Mouse (Mus musculus) monocyte, adult 2 months (primary cell): ENCODE results near the gene Gm20388.
A peak's percentile ranks its signal among the peaks of the same experiment; 100 is the strongest.
"Not testable (repeated sequence)": the region's sequence is repeated elsewhere in the genome, so short reads cannot be mapped to it uniquely, and the experiment has no call there.

Experiments used
- DNase-seq, 2 experiments: peaks; one replicate each; pipeline ENCODE4 v3.0.0; 2022; ENCODE audit warnings: low spot score in 2 of 2, low read depth in 1 of 2

Gene Gm20388

DNA sequence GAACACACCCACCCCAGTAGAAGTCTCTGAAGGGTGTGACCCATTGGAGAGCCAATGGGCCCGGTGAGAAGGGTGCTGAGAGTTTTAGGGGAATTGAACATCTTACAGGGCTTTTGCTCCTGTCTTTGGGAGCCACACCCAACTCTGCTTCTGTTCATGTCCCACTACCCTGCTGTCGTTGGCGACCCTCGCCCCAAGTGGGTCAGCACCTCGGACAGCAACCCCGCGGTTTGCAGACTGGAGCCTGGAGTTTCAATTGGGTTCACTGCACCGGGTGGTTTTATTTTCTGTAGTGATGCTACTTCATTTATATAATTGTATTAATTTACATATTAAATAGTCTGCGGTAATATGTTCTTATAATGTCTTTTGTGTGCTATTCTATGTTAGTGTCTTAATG lies 3503.6 kb downstream of the Gm20388 start:
- no peak for DNase-seq

DNA sequence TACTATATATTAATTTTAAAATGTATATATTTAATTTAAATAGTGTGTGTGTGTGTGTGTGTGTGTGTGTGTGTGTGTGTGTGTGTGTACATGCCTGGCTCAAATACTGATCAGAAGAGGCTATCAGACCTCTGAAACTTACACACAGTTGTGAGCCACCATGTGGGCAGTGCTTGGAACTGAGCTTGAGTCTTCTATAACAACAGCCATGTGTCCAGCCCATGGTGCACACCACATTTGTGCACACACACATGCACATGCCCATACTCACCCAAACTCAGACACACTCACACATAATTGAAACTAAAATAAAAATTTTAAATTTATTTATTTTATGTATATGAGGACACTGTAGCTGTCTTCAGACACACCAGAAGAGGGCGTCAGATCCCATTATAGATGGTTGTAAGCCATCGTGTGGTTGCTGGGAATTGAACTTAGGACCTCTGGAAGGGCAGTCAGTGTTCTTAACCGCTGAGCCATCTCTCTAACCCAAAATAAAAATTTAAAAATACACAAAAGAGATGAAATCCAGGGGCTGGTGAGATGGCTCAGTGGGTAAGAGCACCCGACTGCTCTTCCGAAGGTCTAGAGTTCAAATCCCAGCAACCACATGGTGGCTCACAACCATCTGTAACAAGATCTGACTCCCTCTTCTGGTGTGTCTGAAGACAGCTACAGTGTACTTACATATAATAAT lies 3504.5 kb downstream of the Gm20388 start:
- DNase-seq, result not testable (repeated sequence)

DNA sequence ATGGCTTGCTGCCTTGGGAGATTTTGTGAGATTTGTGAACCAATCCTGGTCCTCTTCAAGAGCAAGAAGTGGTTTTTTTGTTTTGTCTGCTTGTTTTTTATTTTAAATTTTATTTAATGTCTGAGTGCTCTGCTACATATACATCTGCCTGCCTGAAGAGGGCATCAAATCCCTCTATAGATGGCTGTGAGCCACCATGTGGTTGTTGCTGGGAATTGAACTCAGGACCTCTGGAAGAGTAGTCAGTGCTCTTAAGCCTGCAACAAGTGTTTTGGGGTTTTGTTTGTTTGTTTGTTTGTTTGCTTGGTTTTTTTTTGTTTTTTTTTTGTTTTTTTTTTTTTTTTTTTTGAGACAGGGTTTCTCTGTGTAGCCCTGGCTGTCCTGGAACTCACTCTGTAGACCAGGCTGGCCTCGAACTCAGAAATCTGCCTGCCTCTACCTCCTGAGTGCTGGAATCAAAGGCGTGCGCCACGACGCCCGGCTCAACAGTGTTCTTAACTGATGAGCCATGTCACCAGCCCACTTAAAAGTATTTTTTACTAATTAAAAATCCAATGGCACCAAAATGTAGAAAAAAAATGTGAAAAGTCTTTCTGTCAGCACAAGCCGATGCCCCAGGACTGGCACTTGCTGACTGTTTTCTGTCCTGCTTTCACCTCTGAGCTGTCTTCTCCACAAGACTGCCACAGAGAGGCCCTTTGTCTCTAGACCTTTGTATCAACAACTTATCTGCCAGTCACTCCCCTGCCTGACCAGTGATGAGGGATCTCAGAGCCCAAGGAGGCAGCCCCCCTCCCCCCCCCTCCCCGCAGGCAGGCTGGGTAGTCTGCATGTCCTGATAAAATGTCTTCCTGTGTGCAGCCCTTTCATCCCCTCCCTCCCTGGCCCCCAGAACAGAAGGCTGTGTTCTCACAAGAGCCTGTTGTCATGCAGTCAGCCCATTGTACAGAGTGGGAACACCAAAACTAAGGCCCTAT lies 3505.6 kb downstream of the Gm20388 start:
- no peak for DNase-seq

DNA sequence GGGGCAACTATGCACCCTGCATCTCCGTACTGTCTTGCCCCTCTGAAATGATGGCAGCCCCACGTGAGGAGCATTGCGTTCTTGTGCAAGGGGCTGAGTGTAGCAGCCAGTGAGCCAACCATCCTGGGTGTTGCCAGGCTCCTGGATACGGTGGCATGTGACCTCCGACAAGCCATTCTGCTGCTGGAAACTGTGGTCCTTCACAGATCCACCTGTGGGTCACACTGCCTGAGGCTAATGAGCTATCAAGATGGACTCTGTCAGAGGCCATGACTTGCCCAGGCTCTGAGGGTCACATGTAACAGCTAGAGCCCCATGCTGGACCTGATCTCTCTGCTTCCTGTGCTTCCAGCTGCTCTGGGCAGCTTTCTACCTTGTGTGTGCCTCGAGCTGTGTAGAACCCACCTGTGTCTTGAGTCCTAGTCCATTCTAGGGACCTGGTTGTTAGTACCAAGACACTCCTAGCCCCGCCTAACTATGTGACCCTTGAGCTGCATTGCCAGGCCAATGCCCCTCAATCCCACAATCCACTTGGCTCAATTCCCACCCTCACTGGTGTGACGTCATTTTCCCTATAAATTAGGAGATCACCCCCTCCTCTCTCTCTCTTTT lies 3506.4 kb downstream of the Gm20388 start:
- no peak for DNase-seq

DNA sequence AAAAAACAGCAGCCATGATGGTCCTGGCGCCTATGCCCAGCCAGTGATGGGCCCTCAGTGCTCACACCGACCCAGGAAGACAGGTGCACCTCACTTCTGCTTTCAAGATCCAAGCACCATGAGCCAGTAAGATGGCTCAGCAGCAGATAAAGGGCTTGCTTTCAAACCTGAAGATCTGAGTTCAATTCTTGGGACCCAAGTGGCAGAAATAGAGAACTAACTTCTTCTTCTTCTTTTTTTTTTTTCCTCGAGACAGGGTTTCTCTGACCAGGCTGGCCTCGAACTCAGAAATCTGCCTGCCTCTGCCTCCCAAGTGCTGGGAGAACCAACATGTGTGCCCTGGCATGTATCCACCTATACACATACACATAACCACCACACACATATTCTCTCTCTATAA lies 3509.1 kb downstream of the Gm20388 start:
- no peak for DNase-seq

DNA sequence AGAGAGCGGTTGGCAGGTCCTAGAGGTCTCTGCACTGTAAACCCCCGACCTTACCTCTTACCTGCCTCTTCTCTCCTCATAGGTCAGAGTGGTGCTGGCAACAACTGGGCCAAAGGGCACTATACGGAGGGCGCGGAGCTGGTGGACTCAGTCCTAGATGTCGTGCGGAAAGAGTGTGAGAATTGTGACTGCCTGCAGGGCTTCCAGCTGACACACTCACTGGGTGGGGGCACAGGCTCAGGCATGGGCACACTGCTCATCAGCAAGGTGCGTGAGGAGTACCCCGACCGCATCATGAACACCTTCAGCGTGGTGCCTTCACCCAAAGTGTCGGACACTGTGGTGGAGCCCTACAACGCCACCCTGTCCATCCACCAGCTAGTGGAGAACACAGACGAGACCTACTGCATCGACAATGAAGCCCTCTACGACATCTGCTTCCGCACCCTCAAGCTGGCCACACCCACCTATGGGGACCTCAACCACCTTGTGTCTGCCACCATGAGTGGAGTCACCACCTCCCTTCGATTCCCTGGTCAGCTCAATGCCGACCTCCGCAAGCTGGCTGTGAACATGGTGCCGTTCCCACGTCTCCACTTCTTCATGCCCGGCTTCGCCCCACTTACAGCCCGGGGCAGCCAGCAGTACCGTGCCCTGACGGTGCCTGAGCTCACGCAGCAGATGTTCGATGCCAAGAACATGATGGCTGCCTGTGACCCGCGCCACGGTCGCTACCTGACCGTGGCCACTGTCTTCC lies 3510.1 kb downstream of the Gm20388 start:
- no peak for DNase-seq

DNA sequence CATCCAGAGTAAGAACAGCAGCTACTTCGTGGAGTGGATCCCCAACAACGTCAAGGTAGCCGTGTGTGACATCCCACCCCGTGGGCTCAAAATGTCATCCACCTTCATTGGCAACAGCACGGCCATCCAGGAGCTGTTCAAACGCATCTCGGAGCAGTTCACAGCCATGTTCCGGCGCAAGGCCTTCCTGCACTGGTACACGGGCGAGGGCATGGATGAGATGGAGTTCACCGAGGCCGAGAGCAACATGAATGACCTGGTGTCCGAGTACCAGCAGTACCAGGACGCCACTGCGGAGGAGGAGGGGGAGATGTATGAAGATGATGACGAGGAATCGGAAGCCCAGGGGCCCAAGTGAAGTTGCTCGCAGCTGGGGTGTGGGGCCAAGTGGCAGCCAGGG lies 3510.7 kb downstream of the Gm20388 start:
- DNase-seq, result no peak

DNA sequence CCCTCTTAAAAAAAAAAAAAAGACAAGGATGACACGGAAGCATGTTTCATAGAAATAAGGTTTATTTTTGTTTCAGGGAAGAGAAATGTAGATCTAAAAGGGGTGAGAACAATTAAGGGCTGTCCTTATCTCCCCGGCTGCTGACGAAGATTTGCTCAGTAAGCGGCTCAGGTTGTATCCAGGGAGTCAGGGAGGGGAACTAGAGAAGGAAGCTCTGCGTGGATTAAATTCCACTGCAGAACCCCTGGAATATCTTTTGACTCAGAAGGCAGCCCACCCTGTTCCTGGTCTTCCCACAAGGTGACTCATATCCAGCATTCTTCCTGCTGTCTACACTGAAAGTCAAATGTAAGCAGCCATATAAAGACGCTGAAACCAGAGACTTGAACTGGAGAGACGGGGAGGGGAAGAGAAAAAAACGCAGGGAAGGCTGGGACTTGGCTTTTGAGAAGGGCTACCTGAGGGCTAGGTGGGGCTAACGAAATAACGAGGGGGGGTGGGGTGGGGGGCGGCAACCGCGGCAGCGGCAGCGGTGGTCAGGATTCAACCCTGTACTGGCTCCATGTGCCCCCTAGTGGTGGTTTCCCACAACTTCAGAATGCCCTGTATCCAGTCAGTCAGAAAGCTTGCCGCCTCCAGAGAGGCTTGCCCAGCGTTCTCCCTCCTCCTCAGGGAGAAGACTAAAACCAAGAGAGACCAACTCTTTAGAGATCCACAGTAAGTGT lies 3511.6 kb downstream of the Gm20388 start:
- DNase-seq, result peak in 1 of 2 experiments; percentile 33

DNA sequence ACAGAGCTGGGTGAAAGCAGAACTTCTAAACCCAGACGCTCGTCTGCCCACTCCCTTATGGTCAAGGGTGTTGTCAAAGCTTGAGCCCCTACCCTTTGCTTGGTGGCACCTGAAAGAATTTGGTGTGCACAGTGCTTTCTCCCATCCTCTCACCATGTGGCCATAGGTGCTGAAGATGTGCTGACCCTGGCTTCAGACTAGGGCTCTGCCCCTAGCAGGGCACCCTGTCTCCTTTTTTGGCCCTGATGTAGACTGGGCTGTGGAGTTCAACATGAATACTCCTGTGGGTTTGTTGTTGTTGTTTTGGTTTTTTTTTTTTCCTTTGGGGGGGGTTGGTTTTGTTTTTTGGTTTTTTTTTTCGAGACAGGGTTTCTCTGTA lies 3512.1 kb downstream of the Gm20388 start:
- DNase-seq, result no peak

DNA sequence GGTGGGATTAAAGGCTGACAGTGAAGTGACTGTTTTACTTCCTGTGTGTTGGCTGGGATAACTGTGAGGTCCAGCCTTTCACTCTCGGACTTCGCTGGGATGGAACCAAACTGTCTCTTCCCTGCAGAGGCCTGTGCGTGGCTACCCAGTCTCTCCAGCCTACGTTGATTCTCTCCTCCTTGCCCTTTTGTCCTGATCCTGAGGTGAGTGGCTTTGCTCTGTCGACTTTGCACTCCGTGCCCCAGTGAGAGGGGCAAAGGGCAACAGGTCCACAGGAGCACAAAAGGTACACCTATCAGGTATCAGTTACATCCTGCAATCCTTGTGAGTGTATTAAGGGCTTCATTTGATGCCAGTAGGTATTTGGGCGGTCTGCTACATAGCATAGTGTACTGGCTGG lies 3512.8 kb downstream of the Gm20388 start, which contains the start of gene Def8:
Gene Def8, plus strand, starts transcription at position 87 of the 400 bp plus-strand sequence.
- no peak for DNase-seq

DNA sequence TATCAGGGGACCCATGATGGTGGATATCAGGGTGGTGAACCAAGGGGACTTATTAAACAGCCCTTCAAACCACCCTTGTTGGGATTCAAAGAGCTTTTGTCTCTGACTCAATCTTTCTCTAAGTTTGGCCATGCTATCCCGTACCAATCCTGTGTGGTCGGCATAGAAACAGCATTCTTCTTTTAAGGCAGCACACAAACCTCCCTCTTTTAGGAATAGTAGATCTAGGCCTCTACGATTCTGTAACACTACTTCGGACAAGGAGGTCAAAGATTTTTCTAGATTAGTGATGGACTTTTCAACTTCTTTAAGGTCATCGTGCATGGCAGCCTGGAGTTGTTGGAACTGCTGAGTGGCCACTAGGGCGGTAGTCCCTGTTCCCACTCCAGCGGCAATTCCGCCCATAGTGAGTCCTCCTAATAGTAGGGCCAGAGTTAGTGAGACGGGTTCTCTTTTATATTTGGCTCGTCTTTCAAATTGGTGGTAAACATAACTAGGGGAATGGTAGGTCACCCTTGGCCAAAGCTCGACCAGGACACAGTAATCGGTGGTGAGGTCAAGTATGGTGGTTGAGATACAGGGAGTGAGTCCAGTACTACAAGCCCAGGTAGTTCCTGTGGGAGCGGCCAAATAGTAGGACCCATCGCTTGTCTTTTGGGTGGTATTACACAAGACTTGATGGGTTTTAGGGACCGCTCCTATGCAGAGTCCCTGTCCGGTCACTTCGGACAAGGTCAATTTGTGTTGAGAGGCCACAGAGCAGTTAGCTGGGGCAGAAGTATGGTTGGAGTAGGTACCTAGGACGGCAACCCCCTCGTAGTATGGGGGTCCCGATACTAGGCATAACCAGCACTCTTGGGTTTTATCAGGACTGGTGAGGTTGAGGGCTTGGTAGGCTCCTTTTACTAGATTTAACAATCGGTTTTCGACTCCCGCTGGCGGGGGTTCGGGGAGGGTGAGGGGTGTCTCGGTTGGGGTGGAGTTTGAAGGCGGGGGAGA lies 3516.2 kb downstream of the Gm20388 start:
- DNase-seq, result no peak

DNA sequence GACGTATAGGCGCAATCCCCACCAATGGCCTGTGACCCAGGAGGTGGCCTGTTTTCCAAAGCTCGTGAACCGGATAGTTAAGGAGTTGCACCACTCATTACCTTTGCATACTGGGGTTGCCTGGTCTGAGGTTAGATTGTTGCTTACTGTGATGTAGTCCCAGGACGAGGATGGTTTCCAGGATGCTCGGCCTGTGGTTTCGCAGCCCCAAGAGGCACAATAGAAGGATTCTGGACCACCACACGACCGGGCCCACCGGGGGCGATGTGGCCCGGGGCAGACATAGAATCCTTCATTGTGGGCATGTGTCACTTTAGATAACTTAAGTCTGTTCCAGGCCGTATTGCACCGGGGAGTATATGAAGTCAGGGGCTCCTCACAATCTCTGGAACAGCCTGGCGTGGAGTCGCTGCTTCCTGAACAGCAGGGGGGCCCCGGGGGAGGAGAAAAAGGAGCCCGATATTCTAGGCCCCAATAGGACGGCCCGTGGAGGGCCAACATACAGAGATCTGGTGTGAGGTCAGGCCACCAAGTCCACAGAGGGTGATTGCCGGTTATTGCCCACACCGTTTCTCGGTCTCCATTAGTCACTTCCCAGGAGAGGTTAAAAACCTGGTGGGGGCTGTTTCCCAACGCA lies 3517.1 kb downstream of the Gm20388 start:
- DNase-seq, result no peak

DNA sequence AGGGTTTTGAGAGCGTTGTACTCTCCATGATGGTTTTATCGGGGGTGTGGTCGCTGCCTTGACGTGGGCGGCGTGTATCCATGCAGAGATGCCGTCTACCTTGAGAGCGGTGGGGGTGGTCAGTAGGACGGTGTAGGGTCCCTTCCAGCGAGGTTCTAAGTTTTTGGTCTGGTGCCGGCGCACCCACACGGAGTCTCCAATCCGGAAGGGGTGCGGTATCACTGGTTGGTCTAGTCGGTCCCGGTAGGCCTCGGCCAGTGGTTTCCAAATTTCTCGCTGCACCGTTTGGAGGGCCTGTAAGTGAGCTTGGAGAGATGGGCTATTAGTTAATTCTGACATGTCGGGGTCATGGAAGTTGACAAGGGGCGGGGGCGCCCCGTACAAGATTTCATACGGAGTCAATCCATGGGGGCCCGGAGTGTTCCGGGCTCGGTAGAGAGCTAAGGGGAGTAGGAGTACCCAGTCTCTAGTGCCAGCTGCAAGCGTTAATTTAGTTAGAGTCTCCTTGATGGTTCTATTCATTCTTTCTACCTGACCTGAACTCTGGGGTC lies 3517.8 kb downstream of the Gm20388 start:
- no peak for DNase-seq

DNA sequence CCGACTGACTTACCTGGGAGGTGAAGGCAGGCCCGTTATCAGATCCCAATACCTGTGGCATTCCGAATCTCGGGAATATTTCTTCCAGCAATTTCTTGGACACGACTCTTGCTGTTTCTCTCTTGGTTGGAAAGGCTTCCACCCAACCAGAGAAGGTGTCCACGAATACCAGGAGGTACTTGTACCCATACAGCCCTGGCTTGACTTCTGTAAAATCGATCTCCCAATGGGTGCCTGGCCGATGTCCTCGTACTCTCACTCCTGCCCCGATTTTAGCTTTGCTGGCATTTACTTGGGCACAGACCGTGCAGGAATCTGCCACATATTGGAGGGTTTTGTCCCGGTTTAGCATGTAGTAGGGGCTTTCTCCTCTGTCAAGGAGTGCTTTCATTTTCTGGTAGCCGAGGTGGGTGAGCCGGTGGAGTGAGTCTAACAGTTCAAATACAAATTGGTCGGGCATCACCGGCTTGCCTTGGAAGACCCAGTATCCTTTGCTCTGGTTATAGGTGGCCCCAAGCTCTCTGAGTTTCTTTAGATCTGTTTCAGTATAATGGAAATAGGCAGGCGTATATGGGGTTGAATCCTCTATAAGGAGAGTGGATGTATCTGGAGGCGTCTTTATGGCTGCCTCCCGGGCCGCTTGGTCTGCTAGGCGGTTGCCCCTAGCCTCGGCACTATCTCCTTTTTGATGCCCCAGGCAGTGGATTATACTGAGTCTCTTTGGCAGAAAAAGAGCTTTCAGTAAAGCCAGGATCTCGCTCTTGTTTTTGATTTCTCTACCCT lies 3518.5 kb downstream of the Gm20388 start:
- DNase-seq, result no peak

DNA sequence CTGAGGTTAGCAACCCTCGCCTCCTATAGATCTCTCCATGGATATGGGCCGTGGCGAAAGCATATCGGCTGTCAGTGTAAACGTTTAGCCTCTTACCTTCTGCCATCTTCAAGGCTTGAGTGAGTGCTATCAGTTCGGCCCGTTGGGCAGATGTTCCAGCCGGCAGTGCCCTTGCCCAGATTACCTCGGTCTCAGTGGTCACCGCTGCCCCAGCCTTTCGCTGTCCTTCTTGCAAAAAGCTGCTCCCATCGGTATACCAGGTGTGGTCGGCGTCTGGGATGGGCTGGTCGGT lies 3519.0 kb downstream of the Gm20388 start:
- DNase-seq, result not testable (repeated sequence)

DNA sequence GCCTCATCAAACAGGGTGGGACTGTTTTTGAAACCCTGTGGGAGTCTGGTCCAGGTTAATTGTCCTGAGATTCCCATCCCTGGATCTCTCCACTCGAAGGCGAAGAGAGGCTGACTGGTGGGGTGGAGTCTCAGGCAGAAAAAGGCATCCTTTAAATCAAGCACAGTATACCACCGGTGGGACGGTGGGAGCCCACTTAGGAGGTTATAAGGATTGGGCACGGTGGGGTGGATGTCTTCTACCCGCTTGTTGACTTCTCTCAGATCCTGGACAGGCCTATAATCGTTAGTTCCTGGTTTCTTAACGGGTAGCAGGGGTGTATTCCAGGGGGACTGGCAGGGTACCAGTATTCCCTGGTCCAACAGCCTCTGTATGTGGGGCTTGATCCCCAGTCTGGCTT lies 3520.3 kb downstream of the Gm20388 start:
- not testable (repeated sequence) for DNase-seq

DNA sequence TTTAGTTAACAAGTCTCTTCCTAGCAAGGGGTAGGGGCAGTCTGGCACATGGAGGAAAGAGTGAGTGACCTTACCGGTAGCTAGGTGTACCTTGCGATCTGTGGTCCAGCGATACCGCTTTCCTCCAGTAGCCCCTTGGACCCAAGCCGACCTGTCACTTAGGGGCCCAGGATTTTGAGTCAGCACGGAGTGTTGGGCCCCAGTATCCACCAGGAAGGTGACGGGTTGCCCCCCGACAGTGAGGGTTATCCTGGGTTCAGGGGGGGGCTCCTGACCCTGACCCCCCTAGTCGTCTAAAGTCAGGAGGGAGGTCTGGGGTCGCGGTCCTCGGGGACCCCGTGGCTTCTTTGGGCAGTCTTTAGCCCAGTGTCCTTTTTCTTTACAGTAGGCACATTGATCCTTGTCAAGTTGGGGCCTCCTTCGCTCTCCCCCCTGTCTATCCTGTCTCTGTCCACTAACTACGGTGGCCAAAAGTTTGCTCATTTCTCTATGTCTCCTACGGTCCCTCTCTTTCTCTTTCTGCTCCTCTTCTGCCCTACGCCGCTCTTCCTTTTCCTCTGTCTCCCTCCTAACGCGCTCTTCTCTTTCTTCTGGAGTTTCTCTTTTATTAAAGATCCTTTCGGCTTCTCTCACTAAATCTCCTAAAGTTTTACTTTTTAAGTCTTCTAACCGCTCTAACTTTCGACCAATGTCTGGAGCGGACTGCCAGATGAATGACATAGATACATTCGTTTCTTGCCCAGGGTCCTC lies 3521.2 kb downstream of the Gm20388 start:
- DNase-seq, result no peak
